Mouse (Mus musculus) brain, embryonic 14.5 days (tissue): ENCODE data around the gene Gm884. TPM values are rescaled to one million over a fixed set of nuclear protein-coding genes. Genes with fewer than 3 reads are reported as not detected.

Experiments
- DNase-seq: peaks from one replicate; pipeline ENCODE4 v3.0.0-alpha.2; 2011; ENCODE audit warnings: low read depth
- CTCF ChIP-seq: fragments of 200-500 bp; IDR thresholded peaks from 2 replicates; pipeline ENCODE4 v1.5.1; 2012; ENCODE audit warnings: inconsistent platforms, mild to moderate bottlenecking, moderate library complexity, borderline replicate concordance; ENCODE audit not compliant: insufficient read depth, insufficient read length; ENCODE audit errors: extremely low read depth
- POLR2A ChIP-seq: fragments of 200-500 bp; IDR thresholded peaks from 2 replicates; pipeline ENCODE4 v1.6.1; 2012; ENCODE audit warnings: mild to moderate bottlenecking, inconsistent platforms, borderline replicate concordance; ENCODE audit not compliant: poor library complexity, insufficient read depth, insufficient read length, severe bottlenecking; ENCODE audit errors: extremely low read depth
- polyA plus RNA-seq: library from polyadenylated mRNA; depleted of rRNA; stranded (reverse); fragments of >200 nt; gene quantifications from 2 replicates; pipeline ENCODE4 v1.2.3, GENCODE M21; 2012

The Gm884 gene
- polyA plus RNA-seq, 1 experiment = not detected

DNA sequence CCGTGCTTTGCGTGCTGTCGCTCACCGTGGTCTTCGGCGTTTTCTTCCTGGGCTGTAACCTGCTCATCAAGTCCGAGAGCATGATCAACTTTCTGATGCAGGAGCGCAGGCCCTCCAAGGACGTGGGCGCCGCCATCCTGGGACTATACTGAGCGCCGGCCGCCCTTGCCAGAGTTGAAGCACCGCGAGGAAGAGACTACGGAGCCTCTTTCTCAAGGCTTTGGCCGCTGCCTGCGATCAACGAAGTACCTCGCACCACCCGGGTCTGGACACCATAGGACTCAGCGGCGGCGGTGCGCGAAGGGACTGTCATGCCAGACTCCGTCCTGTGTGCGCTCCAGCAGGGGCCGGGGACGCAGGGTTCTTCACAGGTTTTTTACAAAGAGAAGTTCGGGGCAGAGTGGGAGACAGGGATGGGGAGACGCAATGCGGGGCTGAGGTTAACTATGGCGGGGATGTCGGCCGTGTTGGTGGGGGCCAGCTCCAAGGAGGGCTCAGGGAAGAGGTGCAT, 29.1 kb upstream of the Gm884 start:
- TF ChIP-seq CTCF = no peak
- no peak for TF ChIP-seq POLR2A
- peak; percentile 7 for DNase-seq

DNA sequence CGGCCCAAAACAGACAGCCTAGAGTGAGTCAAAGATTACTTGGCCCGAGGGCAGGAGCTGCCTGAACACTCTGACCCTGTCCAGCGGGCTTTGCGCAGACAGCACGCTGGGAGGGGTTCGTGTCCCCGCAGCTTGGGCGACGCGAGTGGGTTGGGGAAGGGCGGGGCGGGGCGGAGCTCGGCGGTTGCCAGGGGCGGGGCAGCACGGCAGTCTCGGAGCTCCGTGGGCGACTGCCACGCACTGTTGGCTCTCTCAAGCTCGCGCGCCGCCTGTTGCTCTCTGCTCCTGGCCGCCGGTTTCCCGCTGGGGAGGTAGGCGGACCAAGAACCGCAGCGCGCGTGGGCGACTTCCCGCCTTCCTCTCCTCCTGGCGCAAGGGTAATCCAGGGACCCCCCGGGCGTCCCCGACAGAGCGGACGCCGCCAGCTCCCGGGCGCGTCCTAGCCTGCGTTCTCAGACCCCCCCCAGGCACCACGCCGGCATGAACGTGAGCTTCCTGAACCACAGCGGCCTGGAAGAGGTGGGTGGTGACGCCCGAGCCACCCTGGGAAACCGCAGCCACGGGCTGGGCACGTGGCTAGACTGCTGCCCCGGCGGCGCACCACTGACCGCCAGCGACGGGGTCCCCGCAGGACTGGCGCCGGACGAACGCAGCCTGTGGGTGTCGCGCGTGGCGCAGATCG, 28.5 kb upstream of the Gm884 start, which contains the start of gene Rprml:
Gene Rprml (plus strand): TSS at position 270 of the 682 bp plus-strand sequence.
- peak; percentile 10 for DNase-seq
- TF ChIP-seq CTCF = no peak
- no peak for TF ChIP-seq POLR2A

DNA sequence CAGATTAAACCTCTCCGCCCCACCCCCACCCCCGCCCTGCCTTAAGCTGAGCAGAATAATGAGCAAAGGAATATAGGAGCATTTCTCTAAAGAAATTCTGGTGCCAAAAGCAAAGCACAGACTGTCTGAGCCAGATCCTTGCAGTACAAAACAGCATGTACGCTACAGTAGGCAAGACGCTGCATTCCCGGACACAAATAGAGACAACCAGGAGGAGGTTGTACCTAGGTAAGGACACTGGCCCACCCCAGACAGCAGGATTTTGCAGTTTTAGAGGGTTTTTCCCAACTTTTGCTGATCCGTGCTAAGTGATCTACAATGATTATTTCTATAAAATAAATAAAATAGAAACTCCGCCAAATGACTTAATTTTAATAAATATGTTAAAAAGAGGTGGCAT, 27.7 kb upstream of the Gm884 start:
- TF ChIP-seq POLR2A (no peak), CTCF (no peak)
- peak; percentile 5 for DNase-seq

DNA sequence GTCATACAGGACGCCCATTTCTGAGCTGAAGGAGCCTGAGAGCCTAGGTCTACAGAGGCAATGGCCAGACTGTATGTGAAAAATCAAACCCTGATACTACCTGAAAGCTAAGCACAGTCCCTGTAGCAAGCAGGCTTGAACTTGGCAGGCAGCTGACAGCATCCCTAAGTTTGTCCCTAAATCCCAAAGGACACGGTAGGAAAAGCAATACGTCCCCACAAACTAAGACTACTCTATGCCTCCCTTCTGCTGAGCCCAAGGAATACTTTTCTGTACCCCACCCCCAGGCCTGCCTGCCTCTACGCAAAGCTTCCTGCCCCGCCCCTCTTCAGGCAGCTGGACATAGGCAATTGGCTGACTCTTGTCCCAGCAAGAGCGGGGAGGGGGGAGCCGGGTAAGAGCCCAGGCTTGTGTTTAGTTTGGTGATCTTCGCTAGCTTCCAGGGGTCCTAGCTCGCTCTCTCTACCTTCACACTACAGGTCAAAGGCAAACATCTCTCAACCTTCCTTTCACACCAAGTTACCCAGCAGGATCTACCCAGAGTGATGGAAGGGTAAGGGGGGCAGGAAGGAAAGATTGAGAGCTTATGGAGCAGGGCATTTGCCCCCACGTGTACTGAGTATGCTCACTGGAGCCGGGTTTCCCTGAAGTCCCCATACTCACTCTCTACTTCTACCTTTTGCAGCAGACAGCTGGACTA, 27.1 kb upstream of the Gm884 start:
- TF ChIP-seq POLR2A (no peak), CTCF (no peak)
- no peak for DNase-seq

DNA sequence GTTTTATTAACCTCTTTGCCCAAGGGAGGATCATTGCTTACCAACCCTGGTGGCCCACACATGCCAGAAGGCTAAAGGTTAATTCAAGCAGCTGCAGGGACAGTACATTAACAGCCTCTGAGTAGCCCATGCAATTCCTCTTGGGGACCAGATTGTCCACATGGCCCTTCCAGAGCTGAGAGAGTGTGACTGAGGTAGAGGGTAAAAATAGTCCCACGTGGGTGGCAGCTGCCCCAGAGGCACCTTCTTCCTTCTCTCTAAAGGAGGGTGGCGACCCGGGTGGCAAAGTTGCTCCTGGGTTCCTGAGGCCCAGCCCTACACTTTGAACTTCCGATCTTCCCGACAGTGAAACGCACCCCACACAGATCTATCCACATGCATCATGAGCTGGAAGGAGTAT, 25.4 kb upstream of the Gm884 start:
- no peak for TF ChIP-seq CTCF
- TF ChIP-seq POLR2A = no peak
- DNase-seq = no peak

DNA sequence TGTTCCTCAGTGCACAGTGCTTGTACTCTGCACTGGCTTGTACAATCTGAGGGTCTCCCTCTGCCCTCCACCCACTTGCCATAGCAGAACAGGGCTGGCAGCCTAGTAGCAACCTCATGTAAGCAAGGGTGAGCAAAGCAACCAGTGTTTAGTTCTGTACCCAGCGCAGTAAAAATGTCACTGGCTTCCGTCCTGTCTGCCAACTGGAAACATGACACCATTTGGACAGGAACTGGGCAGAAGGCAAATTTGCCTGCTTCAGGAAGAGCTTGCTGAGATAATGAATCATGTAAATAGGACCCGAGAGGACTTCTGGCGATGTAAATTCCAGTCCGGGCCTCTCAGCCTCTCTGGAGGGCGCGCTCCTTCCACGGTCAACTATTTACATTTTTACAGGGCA, 24.8 kb upstream of the Gm884 start:
- DNase-seq = no peak
- TF ChIP-seq CTCF = no peak
- TF ChIP-seq POLR2A = no peak

DNA sequence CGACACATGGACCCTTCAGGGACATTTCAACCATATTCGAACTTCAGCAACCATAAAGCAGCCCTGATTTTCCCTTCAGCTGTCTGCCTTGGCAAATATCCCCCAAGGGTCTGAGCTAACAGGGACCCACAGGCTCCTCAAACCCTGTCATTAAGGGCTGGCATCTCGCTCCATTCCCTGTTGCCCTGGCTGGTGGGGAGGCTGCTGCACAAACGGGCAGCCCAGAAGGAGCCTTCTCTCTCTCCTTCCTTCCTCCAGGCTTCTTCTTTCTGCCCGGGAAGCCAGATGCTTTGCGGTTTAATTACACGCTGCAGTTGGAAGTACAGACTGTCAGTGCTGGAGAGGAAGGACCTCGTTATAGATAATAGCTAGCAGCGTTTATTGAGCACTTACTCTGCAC, 22.3 kb upstream of the Gm884 start:
- DNase-seq = peak; percentile 22

DNA sequence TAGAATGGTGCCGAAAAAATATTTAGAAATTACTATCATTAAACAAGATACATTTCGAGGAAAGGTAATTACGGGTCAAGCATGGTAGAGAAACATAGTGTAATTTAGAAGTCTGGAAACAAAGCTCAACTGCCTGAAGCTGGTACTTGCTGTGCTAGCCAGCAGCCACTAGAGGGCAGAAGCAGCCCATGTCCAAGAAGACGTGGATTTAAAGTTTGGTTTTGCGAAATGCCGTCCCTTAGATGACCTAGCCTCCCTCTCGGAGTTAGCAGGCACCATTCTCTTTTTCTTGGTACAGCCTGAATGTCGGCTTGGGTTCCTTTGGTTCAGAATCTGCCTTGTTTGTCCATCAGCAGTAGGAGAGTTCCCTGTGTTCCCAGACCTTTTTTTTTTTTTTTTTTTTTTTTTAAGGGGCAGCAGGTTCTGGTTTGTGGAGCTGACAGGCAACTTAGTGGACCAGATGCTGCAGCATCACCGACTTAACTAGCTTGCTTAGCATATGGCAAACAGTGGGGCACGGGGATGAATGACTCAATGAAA, 18.5 kb upstream of the Gm884 start:
- DNase-seq = peak; percentile 87
- no peak for TF ChIP-seq POLR2A
- TF ChIP-seq CTCF = peak; percentile 93

More for the DNA sequence above, 22.3 kb upstream of the Gm884 start:
- TF ChIP-seq CTCF (no peak), POLR2A (no peak)

DNA sequence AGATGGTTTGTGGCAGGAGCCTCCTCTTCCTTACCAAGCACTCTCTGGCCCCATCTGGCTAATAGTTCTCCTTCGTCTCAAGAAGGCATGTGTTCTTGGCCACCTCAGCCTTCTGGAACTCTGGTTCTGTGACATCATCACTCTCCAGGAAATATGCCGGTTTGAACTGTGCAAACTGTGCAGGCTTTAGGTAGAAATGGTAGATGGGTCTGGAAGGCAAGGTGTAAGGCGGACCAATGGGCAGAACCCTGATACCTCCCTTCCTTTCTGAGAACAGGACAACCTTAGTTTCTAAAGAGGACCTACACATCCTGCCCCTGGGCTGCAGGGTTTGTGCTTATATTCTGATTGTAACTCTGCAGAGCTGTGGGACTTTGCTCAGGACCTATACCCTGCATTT, 17.9 kb upstream of the Gm884 start, which contains the start of gene Lyzl6:
Gene Lyzl6 (minus strand): TSS at position 101 of the 400 bp plus-strand sequence.
- TF ChIP-seq CTCF (no peak), POLR2A (no peak)
- no peak for DNase-seq

DNA sequence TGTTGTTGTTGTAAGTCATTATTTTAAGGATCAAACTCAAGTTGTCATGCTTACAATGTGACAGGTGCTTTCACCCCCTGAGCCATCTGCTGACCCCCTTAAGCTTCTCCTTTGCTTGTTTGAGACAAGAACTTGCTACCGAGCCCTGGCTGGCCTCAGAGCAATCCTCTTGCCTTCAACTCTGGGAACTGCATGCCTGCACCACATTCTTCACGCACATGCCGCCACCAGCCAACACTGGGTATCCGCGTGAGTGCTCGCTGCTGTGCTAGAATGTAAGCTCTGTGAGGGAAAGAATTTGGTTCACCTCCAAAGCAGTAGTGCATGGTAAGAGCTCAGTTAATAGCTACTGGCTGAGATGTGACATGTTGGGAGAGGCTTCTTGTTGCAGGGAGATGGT, 15.3 kb upstream of the Gm884 start:
- TF ChIP-seq POLR2A = no peak
- TF ChIP-seq CTCF = no peak
- DNase-seq = no peak

DNA sequence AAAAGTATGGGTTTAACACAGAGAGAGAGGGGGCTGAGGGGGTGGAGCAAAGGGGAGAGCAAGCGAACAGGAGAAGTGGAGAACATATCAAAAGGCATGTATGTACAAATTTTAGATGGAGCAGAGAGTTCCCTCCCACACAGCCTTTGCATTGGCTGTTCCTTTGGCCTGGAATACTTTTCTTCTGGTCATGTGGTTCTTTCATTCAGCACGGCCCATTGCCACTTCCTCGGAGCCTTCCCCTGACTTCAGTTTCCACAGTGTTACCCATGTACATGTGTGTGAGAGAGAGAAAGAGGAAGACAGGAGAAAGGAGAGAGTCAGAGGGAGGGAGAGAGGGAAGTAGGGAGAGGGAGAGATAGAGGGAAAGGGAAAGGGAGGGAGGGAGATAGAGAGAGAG, 14.5 kb upstream of the Gm884 start:
- no peak for TF ChIP-seq CTCF
- no peak for TF ChIP-seq POLR2A
- DNase-seq = no peak
